Mouse (Mus musculus) duodenum, adult 2 months (tissue): ENCODE measurements around the gene Lamp5. TPM values are rescaled to one million over a fixed set of nuclear protein-coding genes. Genes with fewer than 3 reads are reported as not detected.

ENCODE experiments used
- polyA plus RNA-seq: library from polyadenylated mRNA; depleted of rRNA; stranded (reverse); fragments of >200 nt; gene quantifications from 2 replicates; pipeline ENCODE4 v1.2.3, GENCODE M21; 2012; ENCODE audit warnings: low replicate concordance; rRNA removed

Gene Lamp5
- not detected in 2 replicates for polyA plus RNA-seq

DNA sequence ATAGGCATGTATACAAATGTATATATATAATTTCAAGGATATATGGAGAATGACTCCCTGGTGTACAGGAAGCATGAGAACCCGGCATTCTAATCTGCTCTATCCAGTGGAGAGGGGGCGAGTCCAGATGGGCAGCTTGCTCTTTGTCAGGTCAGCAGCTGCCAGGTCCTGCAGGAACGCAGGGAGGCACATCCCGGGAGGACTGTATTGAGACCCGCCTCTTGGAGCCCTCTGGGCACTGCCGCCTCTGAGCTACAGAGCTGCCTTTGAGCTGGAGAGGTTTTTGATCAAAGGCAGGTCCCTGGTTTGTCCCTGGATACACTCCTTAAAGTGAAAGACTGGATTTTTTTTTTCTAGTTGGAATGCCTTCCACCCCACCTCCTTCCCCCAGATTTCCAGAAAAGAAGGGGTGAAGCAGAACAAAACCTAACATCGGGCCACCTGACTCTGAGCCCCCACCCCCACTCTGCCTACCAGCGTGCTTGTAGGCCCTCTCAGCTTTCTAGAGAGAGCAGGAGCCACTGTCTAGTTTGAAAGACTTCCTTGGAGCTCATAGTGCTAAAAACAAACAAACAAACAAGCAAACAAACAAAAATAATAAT, at the start of gene Lamp5:
Lamp5 (plus strand) TSS at position 552 of the 602 bp plus-strand sequence.

